Mouse (Mus musculus) neural tube, embryonic 12.5 days (tissue): ENCODE measurements at regions not wholly inside any gene's neighbourhood (a gene's known extent, or its start where the extent isn't known, plus 50 kb on each side); places are given as distances from the start of the nearest gene placed in this dataset.

Experiments used
- ATAC-seq: fragments of 200-750 bp; cut with Nextera tagmentation; 2 replicates; pipeline ENCODE4 v1.8.0; 2017; ENCODE audit warnings: low read depth, mild to moderate bottlenecking, moderate TSS enrichment, moderate library complexity; ENCODE audit not compliant: low FRiP score
- H3K27ac ChIP-seq: fragments of 300-500 bp; sonication (generic); 2 replicates; pipeline ENCODE4 v1.5.1; 2016
- H3K27me3 ChIP-seq: fragments of 300-500 bp; sonication (generic); replicated peaks from 2 replicates; pipeline ENCODE4 v1.6.1; 2016; ENCODE audit warnings: mild to moderate bottlenecking
- H3K36me3 ChIP-seq: fragments of 300-500 bp; sonication (generic); 2 replicates; pipeline ENCODE4 v1.6.1; 2016; ENCODE audit warnings: mild to moderate bottlenecking
- H3K4me1 ChIP-seq: fragments of 300-500 bp; sonication (generic); 2 replicates; pipeline ENCODE4 v1.6.1; 2016
- H3K4me2 ChIP-seq: fragments of 300-500 bp; sonication (generic); replicated peaks from 2 replicates; pipeline ENCODE4 v1.6.1; 2016; ENCODE audit warnings: mild to moderate bottlenecking
- H3K4me3 ChIP-seq: fragments of 300-500 bp; sonication (generic); 2 replicates; pipeline ENCODE4 v1.5.1; 2016
- H3K9ac ChIP-seq: fragments of 300-500 bp; sonication (generic); 2 replicates; pipeline ENCODE4 v1.6.1; 2016; ENCODE audit warnings: mild to moderate bottlenecking
- H3K9me3 ChIP-seq: fragments of 300-500 bp; sonication (generic); 2 replicates; pipeline ENCODE4 v1.6.1; 2016; ENCODE audit warnings: mild to moderate bottlenecking
- WGBS: fragments of 180-500 bp; shearing (Covaris S2); methylation state at CpG from one replicate; pipeline ENCODE4 v1.1.7; 2016; 5-methylcytosine and 5-hydroxymethylcytosine counted together

GRCm38 (mm10) chr7:69738998-69739397 lies 627.5 kb downstream of the Nr2f2 start:
- no peaks in the 10 kb centered on the region for H3K9me3 ChIP-seq
- H3K4me3 ChIP-seq: no peak overlapping the region
- no peak overlapping the region for H3K4me2 ChIP-seq
- 84% methylated on average over 7 of the region's 7 CpGs for WGBS
- ATAC-seq: no peak
- H3K27me3 ChIP-seq: no peaks in the 10 kb centered on the region
- no peak overlapping the region for H3K9ac ChIP-seq
- no peak overlapping the region for H3K27ac ChIP-seq
- H3K4me1 ChIP-seq: no peaks in the 10 kb centered on the region
- H3K36me3 ChIP-seq: no peaks in the 10 kb centered on the region

DNA sequence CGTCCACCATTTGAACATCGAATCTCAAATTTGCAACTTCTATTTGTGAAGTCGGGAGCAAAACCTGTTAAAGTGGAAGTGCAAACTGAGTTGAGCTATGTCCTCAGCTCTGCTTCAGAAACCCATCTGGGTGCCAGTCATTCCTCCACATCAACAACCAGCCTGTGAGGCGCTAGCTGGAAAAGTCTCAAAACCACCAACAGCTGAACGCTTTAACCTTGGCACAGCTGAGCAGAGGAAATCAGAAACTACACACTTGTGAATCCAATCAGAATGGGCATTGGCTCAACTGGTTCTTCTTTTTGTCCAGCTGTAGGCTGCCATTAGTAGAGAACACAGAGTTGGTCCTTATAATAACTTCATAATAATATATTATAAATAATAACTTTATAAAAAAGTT lies 651.5 kb downstream of the Nr2f2 start:
- H3K4me2 ChIP-seq: no peak overlapping the region
- H3K36me3 ChIP-seq: no peaks in the 10 kb centered on the region
- no peak overlapping the region for H3K4me3 ChIP-seq
- H3K27ac ChIP-seq: no peak overlapping the region
- 94% methylated on average over 5 of the region's 5 CpGs for WGBS
- no peaks in the 10 kb centered on the region for H3K27me3 ChIP-seq
- H3K9me3 ChIP-seq: no peaks in the 10 kb centered on the region
- no peak overlapping the region for H3K9ac ChIP-seq
- no peak for ATAC-seq
- H3K4me1 ChIP-seq: no peaks in the 10 kb centered on the region

GRCm38 (mm10) chr7:69670211-69670610 lies 696.3 kb downstream of the Nr2f2 start:
- H3K36me3 ChIP-seq: no peaks in the 10 kb centered on the region
- no peaks in the 10 kb centered on the region for H3K9me3 ChIP-seq
- ATAC-seq: no peak
- no peak overlapping the region for H3K27ac ChIP-seq
- no peak overlapping the region for H3K9ac ChIP-seq
- no peak overlapping the region for H3K4me2 ChIP-seq
- WGBS: 87% methylated on average over 1 of the region's 1 CpGs
- no peaks in the 10 kb centered on the region for H3K4me1 ChIP-seq
- H3K27me3 ChIP-seq: no peaks in the 10 kb centered on the region
- H3K4me3 ChIP-seq: no peak overlapping the region

DNA sequence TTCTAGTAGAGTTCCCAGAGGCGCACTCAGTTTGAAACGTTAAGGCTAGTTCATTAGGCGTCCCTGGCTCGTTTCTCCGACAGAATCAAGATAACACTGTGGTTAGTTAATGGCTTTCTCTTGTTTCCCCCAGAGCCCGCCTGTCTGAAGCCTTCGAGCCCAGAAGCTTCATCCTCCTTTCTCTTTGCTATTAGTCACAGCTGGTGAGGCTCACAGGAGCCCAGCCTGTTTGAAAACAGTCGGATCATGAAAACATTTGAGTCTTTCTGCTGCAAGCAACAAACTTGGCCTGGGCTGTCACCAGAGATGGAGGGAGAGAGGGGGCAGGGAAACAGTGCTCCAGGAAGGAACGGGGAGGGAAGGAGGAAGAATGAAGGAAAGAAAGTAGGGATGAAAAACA lies 711.0 kb downstream of the Nr2f2 start:
- Histone ChIP-seq H3K36me3 (no peaks in the 10 kb centered on the region), H3K9me3 (no peaks in the 10 kb centered on the region), H3K9ac (no peak overlapping the region), H3K27ac (no peak overlapping the region), H3K27me3 (no peaks in the 10 kb centered on the region), H3K4me1 (no peaks in the 10 kb centered on the region), H3K4me2 (no peak overlapping the region), H3K4me3 (no peak overlapping the region)
- 20% methylated on average over 9 of the region's 9 CpGs for WGBS
- no peak for ATAC-seq

DNA sequence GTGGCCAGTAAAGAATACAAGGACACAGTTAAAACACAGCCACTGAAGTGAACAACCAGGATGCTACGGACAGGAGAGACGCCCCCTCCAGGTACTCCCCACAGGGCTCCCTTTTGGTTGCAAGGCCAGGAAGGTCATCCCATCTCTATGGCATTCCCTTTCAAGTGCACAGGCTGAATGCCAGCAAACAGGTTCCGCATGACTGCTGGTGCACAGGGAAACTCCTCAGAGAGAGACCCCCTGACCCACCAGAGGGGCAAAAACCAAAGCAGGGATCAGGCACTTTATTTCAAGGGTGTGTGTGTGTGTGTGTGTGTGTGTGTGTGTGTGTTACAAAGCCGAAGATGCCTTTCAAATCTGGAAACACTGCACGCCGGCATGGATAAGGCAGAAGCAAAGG lies 721.1 kb downstream of the Nr2f2 start:
- H3K4me1 ChIP-seq: no peaks in the 10 kb centered on the region
- H3K9me3 ChIP-seq: no peaks in the 10 kb centered on the region
- H3K27me3 ChIP-seq: no peaks in the 10 kb centered on the region
- H3K36me3 ChIP-seq: no peaks in the 10 kb centered on the region
- ATAC-seq: no peak
- no peak overlapping the region for H3K4me3 ChIP-seq
- H3K4me2 ChIP-seq: no peak overlapping the region
- H3K9ac ChIP-seq: no peak overlapping the region
- 61% methylated on average over 6 of the region's 6 CpGs for WGBS
- no peak overlapping the region for H3K27ac ChIP-seq

- Histone ChIP-seq H3K27ac (no peak overlapping the region), H3K9me3 (no peaks in the 10 kb centered on the region), H3K36me3 (no peaks in the 10 kb centered on the region), H3K4me1 (no peaks in the 10 kb centered on the region), H3K4me2 (no peak overlapping the region), H3K9ac (no peak overlapping the region), H3K27me3 (no peaks in the 10 kb centered on the region), H3K4me3 (no peak overlapping the region)
- no peak for ATAC-seq
- 38% methylated on average over 9 of the region's 9 CpGs for WGBS
Measured at GRCm38 (mm10) chr7:69641652-69642051, 724.9 kb downstream of the Nr2f2 start.

DNA sequence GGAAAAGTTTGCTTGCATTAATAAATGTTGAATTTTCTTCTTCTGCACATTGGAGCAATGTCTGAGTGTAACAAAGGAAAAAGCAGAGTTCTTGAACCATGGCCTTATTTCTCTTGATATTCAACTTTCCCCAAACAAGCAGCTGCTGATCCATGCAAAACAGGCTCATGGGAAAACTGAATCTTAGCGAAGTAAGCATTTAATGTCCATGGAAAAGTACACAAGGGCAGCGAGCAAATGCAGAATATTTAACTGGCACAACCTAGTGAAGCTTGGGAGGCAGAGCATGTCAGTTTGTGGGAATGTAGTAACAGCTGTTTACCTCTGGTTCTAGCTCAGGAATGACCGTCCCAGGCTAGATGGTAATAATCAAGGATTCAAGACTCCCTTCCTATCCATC lies 766.7 kb downstream of the Nr2f2 start:
- ATAC-seq: no peak
- no peak overlapping the region for H3K4me2 ChIP-seq
- no peaks in the 10 kb centered on the region for H3K36me3 ChIP-seq
- WGBS: 67% methylated on average over 3 of the region's 3 CpGs
- no peaks in the 10 kb centered on the region for H3K27me3 ChIP-seq
- H3K9me3 ChIP-seq: no peaks in the 10 kb centered on the region
- H3K4me3 ChIP-seq: no peak overlapping the region
- H3K9ac ChIP-seq: no peak overlapping the region
- H3K4me1 ChIP-seq: no peaks in the 10 kb centered on the region
- no peak overlapping the region for H3K27ac ChIP-seq

GRCm38 (mm10) chr7:69585716-69586115 lies 780.8 kb downstream of the Nr2f2 start:
- no peaks in the 10 kb centered on the region for H3K36me3 ChIP-seq
- H3K9me3 ChIP-seq: no peaks in the 10 kb centered on the region
- H3K27ac ChIP-seq: no peak overlapping the region
- H3K4me3 ChIP-seq: no peak overlapping the region
- H3K4me1 ChIP-seq: no peaks in the 10 kb centered on the region
- 45% methylated on average over 6 of the region's 6 CpGs for WGBS
- H3K9ac ChIP-seq: no peak overlapping the region
- ATAC-seq: no peak
- 0 out of 2 replicates have a peak, but pooled peaks cover 3% of the 10 kb centered on the region for H3K27me3 ChIP-seq
- H3K4me2 ChIP-seq: no peak overlapping the region

- no peak for ATAC-seq
- WGBS: 82% methylated on average over 4 of the region's 4 CpGs
- Histone ChIP-seq H3K4me1 (no peaks in the 10 kb centered on the region), H3K9ac (no peak overlapping the region), H3K4me2 (no peak overlapping the region), H3K27ac (no peak overlapping the region), H3K36me3 (no peaks in the 10 kb centered on the region), H3K4me3 (no peak overlapping the region), H3K9me3 (no peaks in the 10 kb centered on the region), H3K27me3 (0 out of 2 replicates have a peak, but pooled peaks cover 3% of the 10 kb centered on the region)
Measured at GRCm38 (mm10) chr7:69585131-69585530, 781.4 kb downstream of the Nr2f2 start.

GRCm38 (mm10) chr7:69584516-69584915 lies 782.0 kb downstream of the Nr2f2 start:
- Histone ChIP-seq H3K27ac (no peak overlapping the region), H3K27me3 (0 out of 2 replicates have a peak, but pooled peaks cover 3% of the 10 kb centered on the region), H3K4me3 (no peak overlapping the region), H3K4me1 (0 out of 2 replicates have a peak, but pooled peaks cover under 1% of the 10 kb centered on the region), H3K4me2 (no peak overlapping the region), H3K36me3 (no peaks in the 10 kb centered on the region), H3K9me3 (no peaks in the 10 kb centered on the region), H3K9ac (no peak overlapping the region)
- ATAC-seq: no peak
- WGBS: 78% methylated on average over 2 of the region's 2 CpGs

DNA sequence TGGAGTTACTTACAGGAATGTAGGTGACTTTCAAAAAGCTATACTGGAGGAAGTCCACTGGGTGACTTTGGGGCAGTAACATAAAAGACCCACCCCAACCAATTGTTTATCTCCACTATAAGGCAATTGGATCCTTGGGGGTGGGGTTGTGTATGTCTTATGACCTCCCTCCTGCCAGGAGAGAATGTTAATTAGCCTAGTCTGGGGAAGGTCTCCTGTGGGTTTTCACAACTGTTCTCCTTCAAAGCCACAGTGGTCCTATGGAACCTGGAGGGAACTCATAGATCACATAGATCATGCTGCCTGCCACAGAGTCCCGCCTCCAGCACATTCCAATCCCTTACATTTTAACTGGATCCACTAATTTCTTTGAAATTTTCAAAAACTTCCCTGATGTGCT lies 782.6 kb downstream of the Nr2f2 start:
- Histone ChIP-seq H3K27me3 (0 out of 2 replicates have a peak, but pooled peaks cover 3% of the 10 kb centered on the region), H3K4me3 (no peak overlapping the region), H3K4me1 (0 out of 2 replicates have a peak, but pooled peaks cover 7% of the 10 kb centered on the region), H3K9ac (no peak overlapping the region), H3K36me3 (no peaks in the 10 kb centered on the region), H3K27ac (no peak overlapping the region), H3K4me2 (no peak overlapping the region), H3K9me3 (no peaks in the 10 kb centered on the region)
- ATAC-seq: no peak
- WGBS: 31% methylated on average over 1 of the region's 1 CpGs

DNA sequence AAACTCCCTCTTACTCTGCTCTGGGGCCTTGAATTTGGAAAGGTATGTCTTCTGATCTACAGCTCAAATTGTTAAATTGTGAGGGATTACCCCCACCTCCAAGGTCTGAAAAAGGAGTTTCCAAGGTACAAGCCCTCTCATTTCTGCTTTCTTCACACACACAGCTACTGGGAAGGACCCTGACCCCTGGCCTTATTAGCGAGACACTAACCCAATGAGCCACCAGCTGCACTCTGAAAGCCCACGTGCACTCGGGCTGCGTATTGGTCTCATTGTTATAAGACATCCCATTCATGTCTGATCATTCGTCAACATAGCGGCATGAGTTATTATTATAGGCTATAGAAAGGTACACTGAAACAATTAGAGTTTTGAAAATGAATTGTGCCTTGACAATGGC lies 784.9 kb downstream of the Nr2f2 start:
- Histone ChIP-seq H3K4me1 (0 out of 2 replicates have a peak, but pooled peaks cover 9% of the 10 kb centered on the region), H3K27me3 (0 out of 2 replicates have a peak, but pooled peaks cover 3% of the 10 kb centered on the region), H3K27ac (no peak overlapping the region), H3K9me3 (no peaks in the 10 kb centered on the region), H3K4me2 (no peak overlapping the region), H3K9ac (no peak overlapping the region), H3K4me3 (no peak overlapping the region), H3K36me3 (no peaks in the 10 kb centered on the region)
- ATAC-seq: no peak
- 25% methylated on average over 6 of the region's 6 CpGs for WGBS

GRCm38 (mm10) chr7:69578958-69579810 lies 787.4 kb downstream of the Nr2f2 start:
- Histone ChIP-seq H3K36me3 (no peaks in the 10 kb centered on the region), H3K4me3 (no peak overlapping the region), H3K27ac (no peak overlapping the region), H3K27me3 (0 out of 2 replicates have a peak, but pooled peaks cover 3% of the 10 kb centered on the region), H3K9ac (no peak overlapping the region), H3K9me3 (no peaks in the 10 kb centered on the region), H3K4me1 (0 out of 2 replicates have a peak, but pooled peaks cover 9% of the 10 kb centered on the region), H3K4me2 (0 out of 2 replicates have a peak overlapping the region, but pooled peaks have one; percentile 0)
- 0 out of 2 replicates have a peak, but pooled peaks have one; percentile 50 for ATAC-seq
- WGBS: 9% methylated on average over 18 of the region's 18 CpGs
